Mouse (Mus musculus): ENCODE results near the gene Map2k2. TPM values are rescaled to one million over a fixed set of nuclear protein-coding genes. Genes with fewer than 3 reads are reported as not detected.

Map2k2 gene
- total and polyA plus RNA-seq, 3 experiments, result 147 to 212 TPM; not detected in 1

- no peak overlapping the region for H3K4me3 ChIP-seq (ENCODE audit: control insufficient read depth in 1 of 2, insufficient read depth in 1 of 2, low read depth in 2 of 2, low read length in 2 of 2)
- H3K4me1 ChIP-seq (ENCODE audit: control insufficient read depth in 1 of 2, insufficient read depth in 2 of 2, low read length in 2 of 2), result no peaks in the 10 kb centered on the region
- no peaks in the 10 kb centered on the region for H3K9me3 ChIP-seq (replicated peaks; ENCODE audit: insufficient read depth, low read length)
- no peak for TF ChIP-seq MYC (IDR thresholded peaks at IDR 0.05; ENCODE audit: low read depth, low read length)
- TF ChIP-seq MAFK (IDR thresholded peaks at IDR 0.05; ENCODE audit: borderline replicate concordance, low read depth, low read length), result no peak
- TF ChIP-seq POLR2AphosphoS5 (IDR thresholded peaks at IDR 0.05; ENCODE audit: borderline replicate concordance, low read depth, low read length), result no peak
- TF ChIP-seq CTCF (IDR thresholded peaks at IDR 0.05 in 2 of 3, conservative IDR thresholded peaks at IDR 0.05 in 1 of 3; ENCODE audit: control insufficient read depth in 1 of 3, insufficient read depth in 1 of 3, low read depth in 2 of 3, low read length in 3 of 3, poor library complexity in 1 of 3, severe bottlenecking in 1 of 3), result no peak
- TF ChIP-seq MAX (IDR thresholded peaks at IDR 0.05; ENCODE audit: low read length), result no peak
- TF ChIP-seq ZC3H11A (IDR thresholded peaks at IDR 0.05; ENCODE audit: low read depth, low read length), result no peak
- no peak; a peak in 1 of 4 replicates for TF ChIP-seq POLR2A (IDR thresholded peaks at IDR 0.05; ENCODE audit: control insufficient read depth in 1 of 2, insufficient read depth in 1 of 2, low read depth in 1 of 2, low read length in 2 of 2, poor library complexity in 1 of 2)
- TF ChIP-seq UBTF (IDR thresholded peaks at IDR 0.05; ENCODE audit: borderline replicate concordance, insufficient read depth, low read depth, low read length), result no peak
- no peak for TF ChIP-seq NRF1 (IDR thresholded peaks at IDR 0.05; ENCODE audit: insufficient read depth, low read depth, low read length, poor library complexity, severe bottlenecking)
- no peak for TF ChIP-seq SIN3A (IDR thresholded peaks at IDR 0.05; ENCODE audit: low read length)
- no peak for TF ChIP-seq MEF2A (IDR thresholded peaks at IDR 0.05; ENCODE audit: extremely low read depth, insufficient replicate concordance, low read depth, low read length, poor library complexity, severe bottlenecking)
- no peak for TF ChIP-seq KAT2A (conservative IDR thresholded peaks at IDR 0.05; ENCODE audit: low read depth, low read length)
- TF ChIP-seq ETS1 (IDR thresholded peaks at IDR 0.05; ENCODE audit: low read depth, low read length), result no peak
- no peak for TF ChIP-seq POLR2AphosphoS2 (IDR thresholded peaks at IDR 0.05; ENCODE audit: low read length)
- peaks cover 0 to 5% of the 10 kb centered on the region in 2 experiments; a peak in 2 of 4 replicates for H3K36me3 ChIP-seq (ENCODE audit: control insufficient read depth in 1 of 2, insufficient read depth in 2 of 2, low read length in 2 of 2)
- H3K27me3 ChIP-seq (ENCODE audit: control insufficient read depth in 1 of 2, insufficient read depth in 2 of 2, low read length in 2 of 2), result no peaks in the 10 kb centered on the region
- no peak overlapping the region for H3K27ac ChIP-seq (ENCODE audit: control insufficient read depth, low read depth, low read length)
- H3K9ac ChIP-seq (ENCODE audit: control insufficient read depth, low read depth, low read length, poor library complexity, severe bottlenecking), result no peak overlapping the region
- no peak for DNase-seq (ENCODE audit: low read depth, low spot score)
- H3K79me2 ChIP-seq (ENCODE audit: control insufficient read depth, insufficient read depth, low read length, poor library complexity), result peaks cover 3% of the 10 kb centered on the region; the same call in 1 of the 2 replicates
Observed at GRCm38 (mm10) chr10:81154313-81154712, 48.6 kb downstream of the Map2k2 start.

GRCm38 (mm10) chr10:81154736-81155135, 49.0 kb downstream of the Map2k2 start:
- DNase-seq (ENCODE audit: low read depth, low spot score), result no peak
- H3K27ac ChIP-seq (ENCODE audit: control insufficient read depth, low read depth, low read length), result no peak overlapping the region
- TF ChIP-seq CHD1 (IDR thresholded peaks at IDR 0.05; ENCODE audit: low read depth, low read length), result no peak
- no peak for TF ChIP-seq EP300 (IDR thresholded peaks at IDR 0.05; ENCODE audit: low read depth in 1 of 2, low read length in 2 of 2)
- no peak for TF ChIP-seq BHLHE40 (IDR thresholded peaks at IDR 0.05; ENCODE audit: borderline replicate concordance, low read depth, low read length)
- TF ChIP-seq POLR2AphosphoS2 (IDR thresholded peaks at IDR 0.05; ENCODE audit: low read length), result no peak
- TF ChIP-seq JUND (IDR thresholded peaks at IDR 0.05; ENCODE audit: low read depth, low read length), result no peak
- no peak for TF ChIP-seq RCOR1 (IDR thresholded peaks at IDR 0.05; ENCODE audit: low read depth, low read length)
- TF ChIP-seq MAZ (IDR thresholded peaks at IDR 0.05; ENCODE audit: low read depth, low read length), result no peak
- no peak for TF ChIP-seq MYC (IDR thresholded peaks at IDR 0.05; ENCODE audit: low read depth, low read length)
- no peak for TF ChIP-seq MAFK (IDR thresholded peaks at IDR 0.05; ENCODE audit: borderline replicate concordance, low read depth, low read length)
- no peak for TF ChIP-seq NELFE (IDR thresholded peaks at IDR 0.05; ENCODE audit: low read depth, low read length)
- no peak for TF ChIP-seq GATA1 (IDR thresholded peaks at IDR 0.05; ENCODE audit: low read depth, low read length)
- no peak for TF ChIP-seq SIN3A (IDR thresholded peaks at IDR 0.05; ENCODE audit: low read length)
- no peak for TF ChIP-seq HCFC1 (IDR thresholded peaks at IDR 0.05; ENCODE audit: low read depth, low read length)
- TF ChIP-seq KAT2A (conservative IDR thresholded peaks at IDR 0.05; ENCODE audit: low read depth, low read length), result no peak
- no peak for TF ChIP-seq SMC3 (IDR thresholded peaks at IDR 0.05; ENCODE audit: low read depth, low read length)
- no peak for TF ChIP-seq RAD21 (IDR thresholded peaks at IDR 0.05; ENCODE audit: low read depth, low read length)
- no peak overlapping the region for H3K9ac ChIP-seq (ENCODE audit: control insufficient read depth, low read depth, low read length, poor library complexity, severe bottlenecking)
- peaks cover 0 to 5% of the 10 kb centered on the region in 2 experiments; a peak in 2 of 4 replicates for H3K36me3 ChIP-seq (ENCODE audit: control insufficient read depth in 1 of 2, insufficient read depth in 2 of 2, low read length in 2 of 2)
- H3K9me3 ChIP-seq (replicated peaks; ENCODE audit: insufficient read depth, low read length), result no peaks in the 10 kb centered on the region
- H3K4me3 ChIP-seq (ENCODE audit: control insufficient read depth in 1 of 2, insufficient read depth in 1 of 2, low read depth in 2 of 2, low read length in 2 of 2), result no peak overlapping the region
- H3K79me2 ChIP-seq (ENCODE audit: control insufficient read depth, insufficient read depth, low read length, poor library complexity), result peaks cover 3% of the 10 kb centered on the region; the same call in 1 of the 2 replicates
- no peaks in the 10 kb centered on the region for H3K27me3 ChIP-seq (ENCODE audit: control insufficient read depth in 1 of 2, insufficient read depth in 2 of 2, low read length in 2 of 2)
- no peaks in the 10 kb centered on the region for H3K4me1 ChIP-seq (ENCODE audit: control insufficient read depth in 1 of 2, insufficient read depth in 2 of 2, low read length in 2 of 2)

All from MEL (cell line).